Mouse (Mus musculus) 3T3-L1 (cell line): ENCODE measurements around the gene Erc2.

ENCODE experiments used
- DNase-seq: peaks from one replicate; pipeline ENCODE4 v3.0.0-alpha.2; 2015; ENCODE audit warnings: low read depth, low spot score

Erc2 gene

DNA sequence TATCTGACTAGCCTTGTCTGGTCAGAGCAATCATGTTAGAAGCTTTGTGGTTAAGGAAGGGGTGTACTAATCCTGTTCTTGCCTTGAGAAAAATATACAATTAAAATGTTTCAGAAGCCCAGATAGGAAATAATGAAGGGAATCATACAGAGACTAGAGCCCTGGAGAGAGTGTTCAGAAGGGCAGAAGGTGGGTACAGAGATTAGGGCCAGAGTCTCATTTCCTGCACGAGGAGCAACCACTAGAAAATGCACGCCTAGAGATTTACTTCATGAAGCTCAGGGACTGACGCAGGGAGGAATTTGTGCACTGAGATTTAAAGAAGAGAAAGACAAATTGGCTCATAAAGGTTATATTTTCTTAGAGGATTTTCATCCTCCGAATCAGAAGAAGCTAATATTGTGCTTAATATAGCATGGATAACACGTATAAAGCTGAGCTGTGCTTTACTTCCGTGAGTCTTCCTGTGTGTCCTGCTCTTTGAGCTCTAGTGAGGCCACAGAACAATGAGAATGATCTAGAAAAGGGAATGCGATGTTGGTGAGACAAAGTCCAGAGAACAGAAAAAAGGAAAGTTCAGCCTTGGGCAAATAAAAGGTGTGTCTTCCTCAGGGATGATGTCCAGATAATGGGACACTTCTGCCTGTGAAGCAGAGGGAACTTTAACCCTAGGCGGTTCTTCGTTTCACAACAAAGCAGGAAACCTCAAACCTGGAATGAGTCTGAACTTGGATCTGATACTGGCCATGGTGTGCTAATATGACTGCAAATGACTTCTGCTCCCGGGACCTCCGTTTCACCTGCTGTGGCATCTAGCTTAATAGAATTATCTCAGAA lies 45.0 kb downstream of the Erc2 start:
- DNase-seq, result no peak

DNA sequence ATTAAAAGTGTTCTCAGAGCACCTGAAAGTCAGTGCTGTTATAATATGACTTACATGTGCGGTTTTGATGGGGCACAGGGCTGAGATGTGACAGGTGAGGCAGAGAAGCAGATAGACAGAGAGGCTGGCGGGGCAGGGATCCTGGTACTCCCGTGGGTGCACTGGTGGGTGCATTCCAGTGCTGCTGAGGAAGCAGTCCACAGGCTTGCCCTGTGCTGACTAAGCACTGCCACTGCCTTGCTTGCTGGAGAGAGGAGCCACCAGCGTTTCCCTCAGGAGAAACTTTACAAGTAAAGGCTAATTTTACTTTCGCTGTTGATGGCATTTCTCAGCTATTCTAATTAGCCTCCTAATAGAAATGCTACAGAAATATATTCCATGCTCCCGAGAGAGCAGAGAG lies 45.9 kb downstream of the Erc2 start:
- DNase-seq, result no peak

DNA sequence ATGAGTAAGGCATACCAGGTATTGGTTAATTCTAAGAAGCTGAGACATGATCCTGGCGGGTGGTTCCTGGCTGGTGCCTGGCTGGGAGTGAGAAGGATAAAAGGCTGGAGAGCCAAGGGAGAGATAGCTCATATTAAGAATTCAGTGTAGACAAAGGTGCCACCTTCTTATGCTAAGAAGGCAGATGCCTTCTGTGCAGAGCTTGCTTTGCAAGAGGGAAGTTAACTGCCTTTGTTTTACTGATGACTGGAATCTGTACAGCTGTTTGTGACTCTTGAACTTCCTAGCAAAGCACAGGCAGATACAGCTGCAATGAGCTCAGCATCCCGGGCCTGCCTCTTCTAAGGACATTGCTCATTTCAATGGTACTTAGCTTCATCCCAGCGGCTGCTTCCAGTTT lies 47.7 kb downstream of the Erc2 start:
- DNase-seq, result no peak

DNA sequence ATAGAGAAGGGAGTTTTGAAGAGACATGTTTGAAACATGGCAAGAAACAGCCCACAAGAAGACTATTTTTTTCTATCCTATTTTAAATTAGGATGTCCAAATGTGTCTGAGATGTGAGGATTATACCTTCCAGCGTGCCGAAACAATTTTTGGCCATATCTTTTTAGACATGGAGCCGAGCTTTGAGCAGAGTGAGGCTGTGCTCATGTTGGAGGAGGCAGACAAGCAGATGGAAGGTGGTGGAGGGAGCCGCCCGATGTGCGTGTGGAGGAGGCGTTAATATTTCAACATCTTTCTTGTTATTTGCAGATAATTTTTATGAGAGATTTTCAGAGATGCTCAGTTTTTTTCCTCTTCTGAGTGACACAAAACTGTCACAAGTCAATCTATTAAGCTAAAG lies 50.5 kb downstream of the Erc2 start:
- no peak for DNase-seq

DNA sequence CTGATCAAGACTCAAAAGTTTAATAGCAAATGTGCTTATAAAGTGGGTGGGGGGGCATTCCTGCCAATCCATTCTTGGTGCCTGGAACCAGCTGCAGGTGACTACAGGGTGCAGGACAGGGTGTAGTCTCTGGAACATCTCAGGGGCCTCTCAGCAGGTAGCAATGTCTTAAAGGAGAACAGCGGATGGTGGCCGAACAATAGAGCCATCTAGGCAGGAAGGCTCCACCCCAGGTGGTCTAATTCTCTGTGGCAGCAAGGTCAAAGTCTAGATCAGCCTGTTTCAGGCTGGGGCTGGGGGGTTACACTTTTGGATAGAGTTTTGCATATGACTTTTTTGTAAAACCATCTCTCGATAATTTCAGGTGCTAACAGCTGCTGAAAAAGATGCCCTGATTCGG lies 51.9 kb downstream of the Erc2 start:
- no peak for DNase-seq

DNA sequence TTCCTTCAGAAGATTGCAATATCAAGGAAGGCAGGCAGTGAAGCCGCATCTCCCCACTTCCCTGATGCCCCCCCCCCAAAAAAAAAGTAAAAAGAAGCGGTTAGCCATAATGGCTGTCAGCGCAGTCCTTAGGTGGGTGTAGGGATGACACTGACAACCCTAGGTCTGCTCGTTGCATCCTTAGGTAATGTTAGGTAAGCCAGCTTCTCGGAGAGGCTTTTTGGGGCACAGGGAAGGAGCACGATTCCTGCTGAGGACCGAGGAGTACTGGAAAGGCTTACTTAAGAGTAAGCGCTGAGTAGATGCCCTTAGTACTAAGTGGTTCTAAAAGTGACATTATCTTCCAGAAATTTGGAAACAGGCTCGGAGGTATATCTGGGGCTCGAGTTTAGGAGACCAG lies 52.3 kb downstream of the Erc2 start:
- no peak for DNase-seq

DNA sequence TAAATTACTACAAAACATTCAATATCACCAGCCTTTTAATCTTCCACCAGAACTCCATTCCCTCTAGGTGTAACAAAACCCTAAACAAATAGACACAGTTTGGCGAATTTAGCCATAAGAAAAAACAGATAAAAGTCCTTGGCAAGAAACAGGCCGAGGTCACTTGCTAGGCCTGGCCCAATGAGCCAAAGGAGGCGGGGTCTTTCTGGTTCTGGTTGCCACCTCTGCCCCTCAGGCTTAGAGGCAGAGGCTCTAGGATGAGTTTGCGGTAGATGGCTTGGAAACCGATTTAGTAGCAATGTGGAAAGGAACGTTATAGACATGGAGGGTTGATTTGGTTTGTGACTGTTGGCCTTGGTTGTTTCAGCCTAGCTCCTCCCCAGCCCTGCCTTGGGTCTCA lies 52.8 kb downstream of the Erc2 start:
- DNase-seq, result no peak

DNA sequence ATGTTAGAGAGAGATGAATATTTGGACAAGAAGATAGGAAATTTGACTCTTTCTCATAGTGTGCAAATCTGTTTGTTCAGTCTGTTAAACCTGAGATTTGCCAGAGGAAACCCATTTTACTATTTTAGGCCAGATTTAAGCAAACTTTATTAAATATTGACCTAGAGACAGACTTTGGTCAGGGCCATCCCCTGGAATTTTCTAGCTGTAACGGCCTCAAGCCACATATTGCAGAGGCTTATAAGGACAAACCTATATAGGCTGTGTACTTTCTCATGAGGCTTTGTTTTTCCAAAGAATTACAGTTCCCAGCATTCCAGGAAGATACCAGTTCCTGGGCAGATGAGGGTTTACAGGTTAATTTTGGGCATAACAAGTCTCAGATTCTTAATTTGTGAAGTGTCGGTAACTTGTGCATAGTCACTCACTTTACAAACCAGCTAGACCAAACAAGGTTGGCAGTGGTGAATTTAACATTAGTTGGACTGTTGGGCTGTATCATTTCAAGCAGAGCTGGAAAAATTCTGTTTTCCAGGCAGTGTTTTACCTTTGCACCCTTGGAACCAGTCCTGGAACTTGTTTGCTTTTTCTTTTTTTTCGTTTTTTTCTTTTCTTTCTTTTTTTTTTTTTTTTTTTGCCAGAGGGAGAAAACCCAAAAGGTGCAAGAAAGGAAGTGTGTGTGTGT lies 60.3 kb downstream of the Erc2 start:
- no peak for DNase-seq

DNA sequence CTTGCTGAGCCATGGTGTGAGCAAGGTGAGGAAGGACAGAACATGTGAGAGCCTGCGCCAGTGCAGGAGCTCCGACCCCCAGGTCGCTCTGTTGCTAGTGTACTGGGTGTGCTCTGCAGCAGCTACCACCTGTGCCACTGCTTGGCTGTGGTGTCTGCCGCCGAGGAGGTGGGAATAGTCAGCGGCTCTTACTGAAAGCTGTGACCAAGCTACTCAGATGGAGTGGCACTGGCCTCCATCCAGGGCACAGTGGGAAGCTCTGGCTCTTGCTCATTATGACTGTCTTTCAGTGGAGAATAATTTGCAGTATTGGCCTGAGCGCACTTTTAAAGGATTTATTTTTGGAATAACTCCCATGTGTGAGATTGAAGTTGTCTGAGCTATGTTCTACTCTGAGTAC lies 73.6 kb downstream of the Erc2 start:
- no peak for DNase-seq

DNA sequence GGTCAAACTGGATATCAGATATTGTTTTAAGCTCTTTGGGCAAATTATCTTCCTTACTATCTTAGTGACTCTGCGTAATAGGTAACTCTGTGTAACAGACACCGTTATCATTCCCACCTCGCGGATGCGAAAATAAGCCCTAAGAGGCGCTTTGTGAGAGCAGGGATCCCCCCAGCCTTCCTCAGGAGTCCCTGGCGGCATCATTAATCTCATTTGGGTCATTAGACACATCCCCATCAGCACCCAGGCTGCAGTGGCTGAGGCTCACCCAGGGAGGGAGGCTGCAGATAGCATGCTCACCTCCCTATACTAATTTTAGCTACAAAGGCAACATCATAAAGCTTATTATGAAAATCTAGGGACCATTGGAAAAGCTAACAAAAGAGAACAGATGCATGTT lies 95.1 kb downstream of the Erc2 start:
- no peak for DNase-seq

DNA sequence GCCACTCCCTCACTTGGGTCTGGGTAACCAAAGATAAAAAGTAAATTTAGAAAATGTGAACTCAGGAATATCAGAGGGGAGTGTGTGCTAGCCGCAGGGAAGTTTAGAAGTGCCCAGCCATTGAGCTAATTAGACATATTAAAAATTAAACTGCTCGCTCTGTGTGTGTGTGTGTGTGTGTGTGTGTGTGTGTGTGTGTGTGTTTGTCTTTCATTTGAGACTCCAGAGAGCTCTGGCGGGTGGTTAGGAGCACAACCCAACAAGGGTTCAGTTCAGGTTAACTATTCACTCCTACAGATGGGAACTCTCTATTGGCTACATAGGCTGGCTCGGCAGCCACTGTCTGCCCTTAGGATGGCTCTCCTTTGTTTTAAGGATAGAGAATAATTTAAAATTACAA lies 97.4 kb downstream of the Erc2 start:
- DNase-seq, result no peak

DNA sequence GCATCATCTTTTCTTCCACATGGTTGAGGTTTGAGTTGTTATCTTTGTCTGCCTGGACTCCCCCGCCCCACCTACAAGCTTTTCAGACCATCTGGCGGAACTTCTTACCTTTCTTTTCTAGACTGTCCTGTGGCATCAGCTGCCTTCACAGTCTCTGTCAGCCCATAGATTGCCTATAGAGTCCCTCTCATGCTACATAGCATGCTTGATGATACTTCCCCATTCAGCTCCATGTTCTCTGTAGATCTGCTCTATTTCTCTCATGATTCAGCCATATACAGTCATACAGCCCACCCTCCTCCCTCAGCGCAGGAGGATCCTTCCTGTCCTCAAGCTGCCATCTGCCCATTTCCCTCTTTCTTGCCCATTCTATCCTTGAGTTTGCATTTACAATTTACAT lies 98.7 kb downstream of the Erc2 start:
- no peak for DNase-seq

DNA sequence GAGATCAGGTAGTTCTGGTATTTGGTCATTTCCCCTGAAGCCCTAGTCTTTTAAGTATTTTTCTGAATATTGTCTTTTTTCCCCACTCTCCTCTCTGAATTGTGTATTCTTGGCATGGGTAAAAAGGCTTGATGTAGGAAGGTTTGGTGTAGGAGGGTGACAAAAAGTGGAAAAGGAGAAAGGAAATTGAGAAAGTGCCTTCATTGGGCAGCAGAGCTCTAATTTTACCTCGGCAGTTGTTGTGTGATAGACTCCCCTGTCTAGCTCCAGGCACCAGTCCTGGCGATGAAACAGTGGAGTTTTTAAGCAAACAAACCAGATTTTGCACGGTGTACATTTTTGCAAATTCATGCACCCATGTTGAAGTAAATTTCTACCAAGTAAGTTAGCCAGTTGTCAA lies 99.5 kb downstream of the Erc2 start:
- DNase-seq, result no peak

DNA sequence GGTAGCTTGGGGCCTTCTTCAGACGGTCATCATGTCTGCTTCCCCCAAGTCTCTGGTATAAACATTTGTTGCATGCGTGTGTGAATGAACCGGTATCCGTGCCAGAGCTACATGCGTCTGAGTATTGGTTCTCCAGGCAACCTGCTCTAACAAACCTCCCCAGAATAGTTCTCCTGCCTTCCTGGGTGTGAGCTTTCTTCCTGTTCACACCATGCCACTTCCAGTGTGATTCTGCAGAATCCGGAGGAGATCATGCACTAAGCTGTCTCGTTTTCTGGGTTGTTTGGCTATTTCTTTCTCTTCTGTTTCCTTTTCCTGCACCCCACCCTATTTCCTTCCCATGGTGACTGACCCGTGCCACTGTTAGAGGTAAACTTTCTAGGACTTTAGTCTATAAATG lies 105.3 kb downstream of the Erc2 start:
- DNase-seq, result no peak

DNA sequence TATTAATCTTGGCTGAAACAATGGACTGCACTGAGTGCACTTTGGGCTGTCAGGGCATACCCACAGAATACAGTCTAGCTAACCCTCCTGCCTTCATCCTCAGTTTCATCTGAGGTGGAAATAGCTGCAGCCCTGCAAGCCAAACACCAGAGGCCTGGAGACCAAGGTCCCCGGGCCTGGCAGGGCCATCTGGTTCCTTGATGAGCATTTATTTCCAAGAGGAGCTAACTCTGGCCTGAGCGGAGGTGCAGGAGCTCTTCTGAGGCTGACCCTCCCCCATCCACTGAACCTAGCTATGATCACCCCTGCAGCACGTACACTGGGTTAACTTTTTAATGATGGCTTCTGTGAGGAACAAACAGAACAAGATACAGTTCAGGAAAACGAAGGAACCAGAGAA lies 108.9 kb downstream of the Erc2 start:
- DNase-seq, result no peak

DNA sequence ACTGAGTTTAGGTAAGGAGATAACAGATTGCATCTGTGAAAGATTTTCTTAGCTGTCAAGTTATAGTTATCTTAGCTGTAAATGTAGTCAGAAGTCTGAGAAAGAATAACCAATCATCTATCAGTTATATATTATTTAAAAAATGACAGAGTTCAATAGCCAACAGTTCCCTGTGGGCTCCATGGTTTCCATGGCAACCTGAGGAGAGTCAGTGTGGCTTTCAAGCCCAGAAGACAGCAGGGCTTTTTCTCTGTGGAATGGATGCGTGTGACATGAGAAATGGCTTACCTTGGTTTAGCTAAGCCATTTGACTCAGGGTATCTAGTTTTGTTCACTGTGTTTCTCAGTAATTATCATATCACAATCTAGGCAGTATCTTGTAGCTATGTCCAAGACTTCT lies 117.2 kb downstream of the Erc2 start:
- DNase-seq, result no peak

DNA sequence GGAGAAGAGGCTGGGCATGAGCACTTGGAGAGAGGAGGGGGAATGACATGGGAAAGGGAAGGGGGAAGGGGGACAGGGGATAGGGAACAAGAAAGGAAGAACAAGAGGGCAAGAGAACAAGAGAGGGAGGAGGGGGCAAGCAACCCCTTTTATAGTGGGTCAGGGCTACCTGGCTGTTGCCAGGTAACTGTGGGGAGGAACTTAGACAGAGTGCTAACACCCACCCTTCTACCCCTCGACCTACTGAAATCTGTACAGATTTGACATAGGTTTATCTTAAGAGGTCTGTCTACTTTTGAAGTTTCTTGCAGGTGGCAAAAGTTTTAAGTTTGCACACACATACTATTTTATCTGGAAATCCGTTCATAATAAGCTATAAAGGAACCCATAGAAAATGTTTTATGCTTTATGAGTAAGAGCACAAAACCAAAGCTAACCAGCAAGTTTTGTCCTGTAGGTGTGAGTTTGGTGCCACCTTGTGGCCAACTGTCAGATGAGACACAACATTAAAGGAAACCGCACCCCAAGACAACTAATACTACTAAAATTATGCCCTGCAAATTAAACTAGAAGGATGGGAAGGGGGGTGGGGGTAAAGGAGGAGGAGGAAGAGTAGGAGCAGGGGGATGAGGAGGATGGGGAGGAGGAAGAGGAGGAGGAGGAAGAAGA lies 119.2 kb downstream of the Erc2 start:
- peak; percentile 87 for DNase-seq

DNA sequence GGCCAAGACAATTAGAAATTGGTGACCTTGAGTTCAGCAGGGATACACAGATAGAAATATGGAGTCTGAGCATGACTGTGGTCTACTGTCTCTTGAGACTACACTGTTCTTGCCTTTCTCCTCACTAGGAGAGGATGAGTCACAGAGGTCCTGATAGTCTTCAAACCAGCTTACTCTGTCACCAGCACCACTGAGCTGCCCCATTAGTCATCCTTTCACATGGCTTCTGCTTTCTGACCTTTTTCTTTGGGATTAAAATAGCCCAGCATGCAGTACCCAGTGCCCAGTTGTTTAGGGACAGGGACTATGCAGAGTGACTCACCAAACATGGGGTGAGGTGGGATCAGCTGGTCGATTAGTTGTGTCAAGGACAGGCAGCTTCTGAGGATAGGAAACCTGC lies 132.1 kb downstream of the Erc2 start:
- DNase-seq, result peak; percentile 74

DNA sequence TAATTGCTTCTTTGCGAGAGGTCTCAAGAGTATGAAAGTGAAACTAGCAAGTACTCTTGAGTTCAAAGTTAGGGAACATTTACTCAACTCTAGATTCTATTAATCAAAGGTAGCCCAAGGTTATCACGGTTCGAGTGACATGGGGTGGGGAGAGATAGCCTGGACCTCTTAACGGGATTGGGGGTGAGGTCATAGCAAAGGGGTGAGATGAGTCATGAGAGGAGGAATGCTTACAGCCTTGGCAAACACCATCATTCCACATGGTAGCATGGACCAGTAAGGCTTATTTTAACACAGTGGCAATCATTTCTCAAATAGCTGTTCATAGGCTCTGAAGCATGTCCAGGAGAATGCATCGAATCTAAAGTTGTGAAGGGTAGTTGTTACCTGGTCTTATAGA lies 134.7 kb downstream of the Erc2 start:
- peak; percentile 58 for DNase-seq

DNA sequence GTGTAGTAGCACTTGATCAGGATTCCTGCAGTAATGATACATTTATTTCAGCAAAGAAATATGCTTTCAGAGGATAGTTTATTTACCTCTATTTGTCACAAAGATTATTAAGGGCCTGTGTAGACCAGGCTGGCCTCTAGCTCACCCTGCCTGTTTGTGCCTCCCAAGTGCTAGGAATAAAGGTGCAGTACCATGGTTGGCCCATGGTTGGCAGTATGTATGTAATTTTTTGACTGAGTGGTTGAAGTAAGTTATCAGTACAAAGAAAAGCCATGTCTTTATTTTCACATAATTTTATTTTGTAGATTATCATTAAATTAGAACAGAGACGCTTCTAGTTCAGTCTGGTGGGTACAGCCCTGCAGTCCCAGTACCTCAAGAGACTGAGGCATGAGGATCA lies 136.0 kb downstream of the Erc2 start:
- DNase-seq, result no peak

DNA sequence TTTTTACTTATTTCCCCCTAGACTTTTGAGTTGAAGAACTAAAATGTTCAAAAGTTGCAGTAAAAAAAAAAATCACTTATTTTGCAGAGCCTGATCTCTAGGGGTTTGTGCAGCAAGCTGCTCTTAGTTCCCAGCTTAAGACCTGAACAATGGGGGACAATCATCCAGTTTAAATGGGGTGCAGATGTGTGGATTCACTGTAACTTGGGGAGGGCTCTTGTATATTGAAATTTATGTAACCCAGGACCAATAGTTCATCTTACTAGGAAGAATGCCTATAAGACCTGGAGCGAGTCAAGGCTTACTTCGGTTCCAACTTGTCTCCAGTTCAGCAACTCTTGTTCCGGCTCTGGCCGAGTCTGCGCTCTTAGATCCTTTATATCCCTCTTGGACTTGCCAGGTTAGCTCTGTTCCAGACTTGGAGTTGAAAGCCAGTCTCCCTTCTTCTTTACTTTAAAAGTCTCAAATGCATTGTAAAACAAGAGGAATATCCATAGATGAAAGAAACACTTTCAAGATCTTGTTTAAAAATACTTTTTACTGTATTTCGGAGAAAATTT lies 136.9 kb downstream of the Erc2 start:
- no peak for DNase-seq

DNA sequence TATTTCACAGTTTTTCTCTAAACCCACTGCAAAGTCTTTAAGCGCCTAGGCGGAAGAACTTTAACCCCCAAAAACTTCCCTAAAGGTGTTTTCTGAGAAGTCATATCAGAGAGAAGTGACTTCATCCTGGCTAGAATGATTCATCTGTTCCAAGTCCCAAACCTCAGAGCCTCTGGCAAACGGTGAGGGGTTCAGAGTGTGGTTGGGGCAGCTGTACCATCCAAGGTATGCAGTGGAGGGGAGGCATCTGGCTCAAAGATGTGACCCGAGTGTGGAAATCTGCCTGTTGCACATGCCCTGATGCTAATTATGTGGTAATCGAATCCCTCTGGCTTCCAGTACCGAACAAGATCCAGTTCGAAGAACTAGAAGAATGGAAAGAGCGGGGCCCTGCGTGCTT lies 137.8 kb downstream of the Erc2 start:
- peak; percentile 58 for DNase-seq

DNA sequence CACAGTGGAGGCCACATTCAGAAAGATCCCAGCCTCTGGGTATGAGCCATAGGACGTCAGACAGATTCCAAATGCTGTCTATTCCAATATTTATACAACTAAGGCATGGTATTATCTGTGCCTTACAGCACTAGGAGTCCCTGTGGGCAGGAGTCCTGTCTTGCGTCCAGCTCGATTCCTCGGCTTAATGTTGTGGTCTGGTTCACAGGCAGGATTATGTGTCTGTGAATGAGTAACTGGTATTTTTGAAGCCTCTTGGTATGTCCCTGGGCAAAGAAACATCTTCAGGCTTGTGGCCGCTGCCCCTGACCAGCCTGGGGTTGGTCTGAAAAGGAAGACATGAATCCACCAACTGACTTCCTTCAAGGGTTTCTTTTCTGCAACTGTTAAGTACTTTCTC lies 153.1 kb downstream of the Erc2 start:
- DNase-seq, result no peak
